Mouse (Mus musculus) intestine, embryonic 15.5 days (tissue): ENCODE data around the gene Gpatch3. TPM values are rescaled to one million over a fixed set of nuclear protein-coding genes. Genes with fewer than 3 reads are reported as not detected.
A peak's percentile ranks its signal among the peaks of the same experiment; 100 is the strongest.

Experiments
- ATAC-seq: fragments of 200-750 bp; cut with Nextera tagmentation; 2 replicates; pipeline ENCODE4 v1.8.0; 2017; ENCODE audit warnings: moderate TSS enrichment, moderate library complexity
- H3K27ac ChIP-seq: fragments of 300-500 bp; sonication (generic); 2 replicates; pipeline ENCODE4 v1.5.1; 2015; ENCODE audit warnings: mild to moderate bottlenecking, inconsistent platforms
- H3K27me3 ChIP-seq: fragments of 300-500 bp; sonication (generic); replicated peaks from 2 replicates; pipeline ENCODE4 v1.6.1; 2015; ENCODE audit warnings: inconsistent platforms
- H3K36me3 ChIP-seq: fragments of 300-500 bp; sonication (generic); 2 replicates; pipeline ENCODE4 v1.6.1; 2015; ENCODE audit warnings: inconsistent platforms
- H3K4me1 ChIP-seq: fragments of 300-500 bp; sonication (generic); replicated peaks from 2 replicates; pipeline ENCODE4 v1.6.1; 2015; ENCODE audit warnings: inconsistent platforms
- H3K4me2 ChIP-seq: fragments of 300-500 bp; sonication (generic); replicated peaks from 2 replicates; pipeline ENCODE4 v1.6.1; 2015; ENCODE audit warnings: mild to moderate bottlenecking, inconsistent platforms
- H3K4me3 ChIP-seq: fragments of 300-500 bp; sonication (generic); replicated peaks from 2 replicates; pipeline ENCODE4 v1.5.1; 2015; ENCODE audit warnings: inconsistent platforms
- H3K9ac ChIP-seq: fragments of 300-500 bp; sonication (generic); 2 replicates; pipeline ENCODE4 v1.6.1; 2015; ENCODE audit warnings: inconsistent platforms
- H3K9me3 ChIP-seq: fragments of 300-500 bp; sonication (generic); 2 replicates; pipeline ENCODE4 v1.6.1; 2016; ENCODE audit warnings: inconsistent platforms
- WGBS: fragments of 180-500 bp; shearing (Covaris S2); methylation state at CpG from one replicate; pipeline ENCODE4 v1.1.7; 2015; 5-methylcytosine and 5-hydroxymethylcytosine counted together
- polyA plus RNA-seq: library from polyadenylated mRNA; unstranded; fragments of >200 nt; fragmentation: Nextera tagmentation; extraction: Ambion mirVana; gene quantifications from 2 replicates; pipeline ENCODE4 v1.2.1, GENCODE M21; 2015

Gpatch3 gene
- polyA plus RNA-seq, 1 experiment from 2014 or later = 6.7 TPM

DNA sequence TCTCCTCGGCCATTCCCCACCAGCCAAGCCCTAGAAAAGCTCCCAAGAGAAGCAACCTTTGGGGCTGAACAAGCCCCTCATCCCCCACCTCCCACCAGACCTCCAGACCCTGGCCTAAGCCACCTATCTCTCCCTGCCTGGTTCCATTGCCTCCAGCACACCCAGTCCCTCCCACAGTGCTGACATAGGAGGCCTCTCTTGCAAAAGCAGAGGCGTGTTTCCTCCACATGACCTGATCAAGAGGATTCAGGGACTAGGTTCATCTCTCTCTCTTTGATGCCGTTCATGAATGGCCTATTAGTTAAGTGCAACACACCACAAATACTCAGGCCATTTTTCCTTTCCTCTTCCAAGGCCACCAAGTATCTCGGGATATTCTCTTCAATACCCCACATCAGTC lies 14.7 kb upstream of the Gpatch3 start:
- ATAC-seq = no peak
- Histone ChIP-seq H3K36me3 (no peaks in the 10 kb centered on the region), H3K27ac (no peak overlapping the region), H3K9ac (no peak overlapping the region), H3K4me2 (no peak overlapping the region), H3K4me1 (no peaks in the 10 kb centered on the region), H3K9me3 (no peaks in the 10 kb centered on the region), H3K27me3 (no peaks in the 10 kb centered on the region), H3K4me3 (no peak overlapping the region)
- WGBS = 78% methylated on average over 4 of the region's 4 CpGs

- Histone ChIP-seq H3K27ac (no peak overlapping the region), H3K9ac (no peak overlapping the region), H3K36me3 (no peaks in the 10 kb centered on the region), H3K4me1 (no peaks in the 10 kb centered on the region), H3K4me2 (no peak overlapping the region), H3K9me3 (no peaks in the 10 kb centered on the region), H3K4me3 (no peak overlapping the region), H3K27me3 (no peaks in the 10 kb centered on the region)
- no peak for ATAC-seq
- 56% methylated on average over 4 of the region's 4 CpGs for WGBS
Measured at GRCm38 (mm10) chr4:133561622-133562021, 12.9 kb upstream of the Gpatch3 start.

DNA sequence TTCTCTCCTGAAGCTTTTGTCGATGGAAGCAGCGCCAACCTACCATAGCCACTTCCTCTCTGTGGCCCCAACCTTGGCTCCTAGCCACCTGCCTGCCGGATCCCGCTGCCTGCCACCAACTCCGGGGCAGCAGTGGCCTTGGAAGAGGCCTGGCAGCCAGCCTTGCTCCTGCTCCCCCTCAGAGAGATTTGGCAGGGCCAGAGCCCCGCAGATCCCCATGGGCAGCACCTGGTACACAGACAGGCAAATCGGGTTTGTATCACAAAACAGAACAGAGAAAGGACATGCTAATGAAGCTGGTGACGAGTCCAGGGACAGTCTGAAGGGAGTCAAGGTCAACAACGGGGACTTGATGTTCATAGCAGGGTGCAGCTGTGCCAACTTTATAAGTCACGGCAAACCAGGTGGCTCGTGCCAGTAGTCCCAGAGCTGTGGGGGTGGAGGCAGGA lies 11.4 kb upstream of the Gpatch3 start:
- WGBS = 80% methylated on average over 11 of the region's 11 CpGs
- H3K9me3 ChIP-seq = no peaks in the 10 kb centered on the region
- no peaks in the 10 kb centered on the region for H3K4me1 ChIP-seq
- peak; percentile 59; the same call in 1 of the 2 replicates for ATAC-seq
- no peak overlapping the region for H3K4me3 ChIP-seq
- no peak overlapping the region for H3K4me2 ChIP-seq
- H3K27me3 ChIP-seq = no peaks in the 10 kb centered on the region
- H3K9ac ChIP-seq = no peak overlapping the region
- H3K27ac ChIP-seq = no peak overlapping the region
- no peaks in the 10 kb centered on the region for H3K36me3 ChIP-seq

- ATAC-seq = no peak
- Histone ChIP-seq H3K27ac (no peak overlapping the region), H3K9me3 (no peaks in the 10 kb centered on the region), H3K36me3 (no peaks in the 10 kb centered on the region), H3K4me1 (0 out of 2 replicates have a peak, but pooled peaks cover 4% of the 10 kb centered on the region), H3K4me2 (no peak overlapping the region), H3K27me3 (no peaks in the 10 kb centered on the region), H3K9ac (no peak overlapping the region), H3K4me3 (no peak overlapping the region)
- 22% methylated on average over 8 of the region's 8 CpGs for WGBS
Measured at GRCm38 (mm10) chr4:133567251-133567650, 7.3 kb upstream of the Gpatch3 start.

- no peaks in the 10 kb centered on the region for H3K36me3 ChIP-seq
- 0 out of 2 replicates have a peak overlapping the region, but pooled peaks have one; percentile 10 for H3K9ac ChIP-seq
- peak; percentile 53 for ATAC-seq
- peak overlapping the region; percentile 37 for H3K4me2 ChIP-seq
- 0 out of 2 replicates have a peak, but pooled peaks cover 4% of the 10 kb centered on the region for H3K4me1 ChIP-seq
- peak overlapping the region; percentile 75 for H3K27ac ChIP-seq
- H3K27me3 ChIP-seq = no peaks in the 10 kb centered on the region
- 62% methylated on average over 10 of the region's 10 CpGs for WGBS
- no peaks in the 10 kb centered on the region for H3K9me3 ChIP-seq
- H3K4me3 ChIP-seq = no peak overlapping the region
Measured at GRCm38 (mm10) chr4:133569291-133570065, 5.1 kb upstream of the Gpatch3 start.

GRCm38 (mm10) chr4:133570066-133570466 lies 4.5 kb upstream of the Gpatch3 start:
- WGBS = 38% methylated on average over 10 of the region's 10 CpGs
- H3K4me2 ChIP-seq = peak overlapping the region; percentile 37
- H3K27me3 ChIP-seq = no peaks in the 10 kb centered on the region
- no peaks in the 10 kb centered on the region for H3K9me3 ChIP-seq
- no peak overlapping the region for H3K4me3 ChIP-seq
- H3K9ac ChIP-seq = 0 out of 2 replicates have a peak overlapping the region, but pooled peaks have one; percentile 10
- peak overlapping the region; percentile 75 for H3K27ac ChIP-seq
- ATAC-seq = peak; percentile 65
- no peaks in the 10 kb centered on the region for H3K36me3 ChIP-seq
- H3K4me1 ChIP-seq = 0 out of 2 replicates have a peak, but pooled peaks cover 4% of the 10 kb centered on the region

- Histone ChIP-seq H3K36me3 (peaks cover 12% of the 10 kb centered on the region; the same call in 1 of the 2 replicates), H3K4me2 (peak overlapping the region; percentile 89), H3K4me3 (peak overlapping the region; percentile 99), H3K27ac (peak overlapping the region; percentile 87), H3K27me3 (no peaks in the 10 kb centered on the region), H3K9ac (peak overlapping the region; percentile 94), H3K9me3 (no peaks in the 10 kb centered on the region), H3K4me1 (peaks cover 8% of the 10 kb centered on the region; the same call in 1 of the 2 replicates)
- WGBS = under 1% methylated on average over 41 of the region's 41 CpGs
- peak; percentile 57 for ATAC-seq
Measured at GRCm38 (mm10) chr4:133574843-133575202, 278 bp downstream of the Gpatch3 start.

DNA sequence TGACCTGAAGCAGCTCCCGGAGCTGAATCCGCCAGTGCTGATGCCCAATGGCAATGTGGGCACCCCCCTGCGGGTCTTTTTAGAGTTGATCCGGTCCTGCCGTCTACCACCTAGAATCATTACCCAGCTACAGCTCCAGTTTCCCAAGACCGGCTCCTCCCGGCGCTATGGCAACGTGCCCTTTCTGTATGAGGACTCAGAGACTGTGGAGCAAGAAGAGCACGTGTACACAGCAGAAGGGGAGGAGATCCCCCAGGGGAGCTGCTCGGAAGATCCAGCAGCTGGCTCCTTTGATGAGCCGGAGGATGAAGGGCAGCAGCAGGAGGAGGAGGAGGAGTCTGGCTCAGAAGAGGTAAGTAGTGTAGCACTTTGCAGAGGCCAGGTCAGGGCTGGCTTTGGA lies 3.4 kb downstream of the Gpatch3 start:
- Histone ChIP-seq H3K9me3 (no peaks in the 10 kb centered on the region), H3K27me3 (no peaks in the 10 kb centered on the region), H3K9ac (peak overlapping the region; percentile 10; the same call in 1 of the 2 replicates), H3K36me3 (peaks cover 18% of the 10 kb centered on the region; the same call in 1 of the 2 replicates), H3K27ac (no peak overlapping the region), H3K4me1 (peaks cover 6% of the 10 kb centered on the region; the same call in 1 of the 2 replicates), H3K4me3 (no peak overlapping the region), H3K4me2 (no peak overlapping the region)
- no peak for ATAC-seq
- WGBS = 77% methylated on average over 12 of the region's 12 CpGs

GRCm38 (mm10) chr4:133583690-133584058 lies 9.1 kb downstream of the Gpatch3 start:
- peak overlapping the region; percentile 98 for H3K4me2 ChIP-seq

DNA sequence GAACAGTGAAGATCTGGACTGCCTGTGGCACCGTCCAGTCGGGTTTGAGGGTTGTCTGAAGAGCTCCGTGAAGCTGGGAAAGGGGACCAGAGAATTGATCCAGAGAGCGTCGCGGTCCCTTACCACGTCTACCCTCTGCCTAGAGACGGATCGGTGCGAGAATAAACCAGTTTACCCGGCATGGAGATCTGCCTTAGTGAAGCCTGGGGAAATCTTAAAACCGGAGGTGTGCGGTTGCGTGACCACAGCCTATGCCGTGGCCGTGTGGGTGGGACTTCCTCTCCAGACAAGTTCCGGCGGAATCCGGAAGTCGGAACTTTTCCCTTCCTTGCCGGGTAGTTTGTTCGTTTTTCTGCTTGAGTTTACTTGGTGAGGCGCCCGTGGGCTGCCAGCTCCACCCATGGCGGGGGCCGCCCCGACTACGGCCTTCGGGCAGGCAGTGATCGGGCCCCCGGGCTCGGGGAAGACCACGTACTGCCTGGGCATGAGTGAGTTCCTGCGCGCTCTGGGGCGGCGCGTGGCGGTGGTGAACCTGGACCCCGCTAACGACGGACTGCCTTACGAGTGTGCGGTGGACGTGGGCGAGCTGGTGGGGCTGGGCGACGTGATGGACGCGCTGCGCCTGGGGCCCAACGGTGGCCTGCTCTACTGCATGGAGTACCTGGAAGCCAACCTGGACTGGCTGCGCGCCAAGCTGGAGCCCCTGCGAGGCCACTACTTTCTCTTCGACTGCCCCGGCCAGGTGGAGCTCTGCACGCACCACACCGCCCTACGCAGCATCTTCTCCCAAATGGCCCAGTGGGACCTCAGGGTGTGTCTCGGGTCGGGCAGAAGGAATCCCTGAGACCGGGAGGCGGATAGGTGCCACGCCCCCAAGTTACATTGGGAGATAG lies 9.8 kb downstream of the Gpatch3 start, which contains the start of gene Gpn2:
Gene Gpn2, plus strand, starts transcription at position 304 of the 893 bp plus-strand sequence.
- no peaks in the 10 kb centered on the region for H3K27me3 ChIP-seq
- H3K27ac ChIP-seq = peak within 1 kb of the TSS; percentile 75
- H3K4me3 ChIP-seq = peak within 1 kb of the TSS; percentile 78
- no peaks in the 10 kb centered on the region for H3K9me3 ChIP-seq
- peaks cover 33% of the 10 kb centered on the region for H3K36me3 ChIP-seq
- peak within 1 kb of the TSS; percentile 98 for H3K4me2 ChIP-seq
- peak within 1 kb of the TSS; percentile 76 for H3K9ac ChIP-seq
- peak; percentile 95 for ATAC-seq
- WGBS = 3% methylated on average over 65 of the region's 65 CpGs
- peaks cover 17% of the 10 kb centered on the region for H3K4me1 ChIP-seq

More at GRCm38 (mm10) chr4:133583690-133584058, 9.1 kb downstream of the Gpatch3 start:
- Histone ChIP-seq H3K27ac (peak overlapping the region; percentile 75), H3K9me3 (no peaks in the 10 kb centered on the region), H3K9ac (peak overlapping the region; percentile 76), H3K4me1 (peaks cover 17% of the 10 kb centered on the region), H3K36me3 (peaks cover 32% of the 10 kb centered on the region), H3K4me3 (peak overlapping the region; percentile 78), H3K27me3 (no peaks in the 10 kb centered on the region)
- WGBS = 61% methylated on average over 6 of the region's 6 CpGs
- peak; percentile 61 for ATAC-seq

DNA sequence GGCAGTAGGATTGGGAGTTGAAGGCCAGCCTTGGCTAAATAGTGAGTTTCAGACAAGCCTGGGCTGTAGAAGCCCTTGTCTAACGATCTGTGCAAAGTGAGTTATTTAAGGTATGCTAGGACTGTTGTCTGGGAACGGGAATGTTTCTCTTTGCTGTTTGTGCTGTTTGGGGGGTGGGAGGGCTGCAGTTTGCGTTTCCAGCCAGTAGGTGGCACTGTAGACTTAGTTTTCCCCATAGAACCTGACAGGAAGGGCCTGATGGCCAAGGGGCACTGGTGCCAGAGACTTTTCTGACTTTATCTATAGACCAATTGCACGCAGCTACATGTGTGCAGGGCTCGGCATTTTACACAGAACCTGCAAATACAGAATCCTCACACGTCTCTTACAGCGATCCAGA lies 18.0 kb downstream of the Gpatch3 start:
- H3K27me3 ChIP-seq = no peaks in the 10 kb centered on the region
- H3K4me3 ChIP-seq = no peak overlapping the region
- WGBS = 26% methylated on average over 7 of the region's 7 CpGs
- H3K27ac ChIP-seq = no peak overlapping the region
- H3K9ac ChIP-seq = no peak overlapping the region
- H3K9me3 ChIP-seq = no peaks in the 10 kb centered on the region
- H3K4me1 ChIP-seq = no peaks in the 10 kb centered on the region
- ATAC-seq = peak; percentile 59
- no peak overlapping the region for H3K4me2 ChIP-seq
- H3K36me3 ChIP-seq = peaks cover 29% of the 10 kb centered on the region

GRCm38 (mm10) chr4:133595538-133595937 lies 21.0 kb downstream of the Gpatch3 start:
- no peak overlapping the region for H3K27ac ChIP-seq
- peaks cover 5% of the 10 kb centered on the region for H3K36me3 ChIP-seq
- peaks cover 11% of the 10 kb centered on the region for H3K4me1 ChIP-seq
- no peak for ATAC-seq
- H3K4me2 ChIP-seq = no peak overlapping the region
- H3K4me3 ChIP-seq = no peak overlapping the region
- no peaks in the 10 kb centered on the region for H3K9me3 ChIP-seq
- WGBS = 67% methylated on average over 7 of the region's 7 CpGs
- H3K9ac ChIP-seq = no peak overlapping the region
- H3K27me3 ChIP-seq = peaks cover 5% of the 10 kb centered on the region
